Mouse (Mus musculus) cerebellum, adult 2 months (tissue): Measurements from ENCODE around the gene Cox8b. TPM values are rescaled to one million over a fixed set of nuclear protein-coding genes. Genes with fewer than 3 reads are reported as not detected.

Experiments
- DNase-seq, 2 experiments: peaks; one replicate each; pipeline ENCODE4 v3.0.0; 2021
- H3K27ac ChIP-seq: fragments of 200-500 bp; 2 replicates; pipeline ENCODE4 v1.5.1; 2012; ENCODE audit warnings: low read length, control low read depth, inconsistent platforms; ENCODE audit not compliant: insufficient read depth
- H3K27me3 ChIP-seq: fragments of 200-500 bp; 2 replicates; pipeline ENCODE4 v1.6.1; 2012; ENCODE audit warnings: inconsistent platforms, mild to moderate bottlenecking, low read length, moderate library complexity; ENCODE audit not compliant: control insufficient read depth, insufficient read depth
- H3K4me1 ChIP-seq: fragments of 200-500 bp; 2 replicates; pipeline ENCODE4 v1.6.1; 2011; ENCODE audit warnings: low read length; ENCODE audit not compliant: control insufficient read depth, insufficient read depth
- H3K4me3 ChIP-seq: fragments of 200-500 bp; replicated peaks from 2 replicates; pipeline ENCODE3; 2011; ENCODE audit warnings: mild to moderate bottlenecking, low read depth, low read length, control low read depth; ENCODE audit not compliant: insufficient read depth
- CTCF ChIP-seq: fragments of 200-500 bp; IDR thresholded peaks from 2 replicates; pipeline ENCODE4 v1.5.1; 2011; ENCODE audit warnings: low read depth, mild to moderate bottlenecking, control low read depth, low read length, moderate library complexity, borderline replicate concordance; ENCODE audit not compliant: insufficient read depth
- POLR2A ChIP-seq: fragments of 200-500 bp; IDR thresholded peaks from 2 replicates; pipeline ENCODE4 v1.6.1; 2011; ENCODE audit warnings: low read length, control low read depth, borderline replicate concordance; ENCODE audit not compliant: insufficient read depth
- WGBS: fragments of 180-500 bp; shearing (Covaris S2); methylation state at CpG from one replicate; pipeline ENCODE4 v1.1.7; 2018; 5-methylcytosine and 5-hydroxymethylcytosine counted together
- polyA plus RNA-seq: library from polyadenylated mRNA; depleted of rRNA; stranded (reverse); fragments of >200 nt; gene quantifications from 2 replicates; pipeline ENCODE4 v1.2.3, GENCODE M21; 2012; rRNA removed

Cox8b gene
- polyA plus RNA-seq, 1 experiment = 7.9 TPM

- WGBS = 92% methylated on average over 4 of the region's 4 CpGs
- Histone ChIP-seq H3K27me3 (no peaks in the 10 kb centered on the region), H3K27ac (no peak overlapping the region), H3K4me3 (no peak overlapping the region), H3K4me1 (peaks cover 5% of the 10 kb centered on the region)
- TF ChIP-seq CTCF (no peak), POLR2A (no peak)
- DNase-seq = no peak
These were observed 48.3 kb downstream of the Cox8b start for GRCm38 (mm10) chr7:140851916-140852315.

Other genes starting within 250 kb of the Cox8b start
- not detected in 2 replicates for gene Olfr539, start 240.5 kb downstream of the Cox8b start, polyA plus RNA-seq
- gene Olfr45, start 218.5 kb downstream of the Cox8b start, polyA plus RNA-seq = not detected in 2 replicates
- gene Olfr541, start 203.2 kb downstream of the Cox8b start, polyA plus RNA-seq = not detected in 2 replicates
- 0.18 and 0.25 TPM in 2 replicates for gene Cyp2e1, start 136.7 kb downstream of the Cox8b start, polyA plus RNA-seq
- gene Syce1, start 112.6 kb downstream of the Cox8b start, polyA plus RNA-seq = 0.11 and 0.79 TPM in 2 replicates
- gene Zfp941, start 78.3 kb downstream of the Cox8b start, polyA plus RNA-seq = 13.2 and 14.5 TPM in 2 replicates
- gene Urah, start 65.4 kb downstream of the Cox8b start, polyA plus RNA-seq = 0.38 and 0.62 TPM in 2 replicates
- gene Scgb1c1, start 54.9 kb downstream of the Cox8b start, polyA plus RNA-seq = not detected in 2 replicates
- 0.13 TPM in 1 of 2 replicates, not detected in the other for gene Odf3, start 52.6 kb downstream of the Cox8b start, polyA plus RNA-seq
- 0.15 and 0.25 TPM in 2 replicates for gene Gm45785, start 44.1 kb downstream of the Cox8b start, polyA plus RNA-seq
- gene Ric8a, start 43.5 kb downstream of the Cox8b start, polyA plus RNA-seq = 71.1 and 74.7 TPM in 2 replicates
- 30.8 TPM in 2 replicates for gene Bet1l, start 42.9 kb downstream of the Cox8b start, polyA plus RNA-seq
- gene Psmd13, start 18.5 kb downstream of the Cox8b start, polyA plus RNA-seq = 107 and 109 TPM in 2 replicates
- gene Sirt3, start 18.1 kb downstream of the Cox8b start, polyA plus RNA-seq = 93.6 and 99.4 TPM in 2 replicates
- 0.18 and 0.54 TPM in 2 replicates for gene Nlrp6, start 20.5 kb upstream of the Cox8b start, polyA plus RNA-seq
- 5.6 and 6.6 TPM in 2 replicates for gene Pgghg, start 40.9 kb upstream of the Cox8b start, polyA plus RNA-seq
- 0.16 TPM in 1 of 2 replicates, not detected in the other for gene Ifitm5, start 49.8 kb upstream of the Cox8b start, polyA plus RNA-seq
- not detected in 2 replicates for gene Gm45717, start 55.5 kb upstream of the Cox8b start, polyA plus RNA-seq
- 31.7 and 35.3 TPM in 2 replicates for gene Ifitm2, start 55.5 kb upstream of the Cox8b start, polyA plus RNA-seq
- gene Ifitm1, start 66.8 kb upstream of the Cox8b start, polyA plus RNA-seq = 19.9 and 20.0 TPM in 2 replicates
- 44.4 and 47.9 TPM in 2 replicates for gene Ifitm3, start 110.3 kb upstream of the Cox8b start, polyA plus RNA-seq
- 0.56 and 0.87 TPM in 2 replicates for gene Ifitm6, start 117.5 kb upstream of the Cox8b start, polyA plus RNA-seq
- not detected in 2 replicates for gene Gm17387, start 128.7 kb upstream of the Cox8b start, polyA plus RNA-seq
- 79.0 and 90.6 TPM in 2 replicates for gene B4galnt4, start 160.7 kb upstream of the Cox8b start, polyA plus RNA-seq
- 9.6 and 11.2 TPM in 2 replicates for gene Pkp3, start 177.8 kb upstream of the Cox8b start, polyA plus RNA-seq
- gene Sigirr, start 200.1 kb upstream of the Cox8b start, polyA plus RNA-seq = 2.8 and 4.1 TPM in 2 replicates
- 0.08 TPM in 1 of 2 replicates, not detected in the other for gene Ano9, start 217.4 kb upstream of the Cox8b start, polyA plus RNA-seq
- 62.4 and 64.2 TPM in 2 replicates for gene Ptdss2, start 221.9 kb upstream of the Cox8b start, polyA plus RNA-seq